Mouse (Mus musculus) ovary, postnatal 36 days (tissue): ENCODE data around the gene Pitpnc1.

ENCODE experiments used
- DNase-seq: peaks from one replicate; pipeline ENCODE4 v3.0.0; 2022; ENCODE audit warnings: low spot score, mixed read lengths

Pitpnc1 gene

DNA sequence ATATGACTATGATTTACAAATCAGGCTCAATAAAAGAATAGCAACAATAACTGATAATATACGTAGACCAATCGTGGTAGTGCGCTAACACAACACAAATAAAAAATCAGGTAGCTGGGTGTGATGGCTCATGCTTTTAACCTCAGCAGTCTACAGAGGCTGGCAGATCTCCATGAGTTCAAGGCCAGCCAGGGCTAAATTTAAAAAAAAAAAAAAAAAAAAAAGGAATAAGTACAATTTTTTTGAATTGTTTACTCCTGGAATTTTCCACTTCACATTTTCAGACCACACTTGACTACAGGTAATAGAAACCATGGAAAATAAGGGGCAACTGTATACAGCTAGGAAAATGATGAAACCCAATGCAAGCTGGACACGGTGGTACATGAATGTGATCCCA lies 97.3 kb downstream of the Pitpnc1 start:
- DNase-seq = no peak

DNA sequence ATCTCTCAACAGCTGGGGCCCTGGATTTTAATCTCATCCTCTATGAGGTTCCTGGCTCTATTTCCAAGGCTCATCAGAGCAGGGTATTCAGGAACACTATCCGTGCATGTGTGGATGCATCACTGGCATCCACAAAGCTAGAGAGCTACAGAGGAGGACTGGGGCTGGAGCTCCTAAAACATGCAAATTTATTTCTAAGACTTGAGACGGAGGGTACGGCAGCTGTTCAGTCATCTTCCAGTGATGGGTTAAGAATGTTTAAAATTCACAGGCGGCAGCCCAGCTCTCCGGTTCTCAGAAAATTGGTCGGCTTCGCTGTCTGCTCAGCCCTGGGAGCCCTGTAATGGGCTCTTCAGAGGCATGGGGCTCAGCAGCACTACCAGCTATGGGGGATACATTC lies 97.8 kb downstream of the Pitpnc1 start:
- no peak for DNase-seq

DNA sequence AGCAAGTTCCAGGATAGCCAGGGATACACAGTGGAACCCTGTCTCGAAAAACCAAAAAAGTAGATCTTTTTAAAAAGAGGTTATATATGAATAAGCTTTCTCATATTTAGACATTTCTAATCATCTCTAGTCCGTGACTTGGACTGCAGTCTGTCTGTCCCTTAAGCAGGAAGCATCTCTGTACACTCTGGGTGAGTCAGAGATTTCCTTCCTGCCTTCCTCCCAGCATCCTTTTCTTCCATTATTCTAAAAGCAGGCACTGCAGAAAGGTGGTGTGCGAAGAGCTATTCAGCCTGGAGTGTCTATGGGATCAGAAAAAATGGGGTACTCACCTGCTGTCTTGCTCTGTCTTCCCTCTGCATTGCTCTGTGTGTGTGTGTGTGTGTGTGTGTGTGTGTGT lies 100.0 kb downstream of the Pitpnc1 start:
- no peak for DNase-seq

DNA sequence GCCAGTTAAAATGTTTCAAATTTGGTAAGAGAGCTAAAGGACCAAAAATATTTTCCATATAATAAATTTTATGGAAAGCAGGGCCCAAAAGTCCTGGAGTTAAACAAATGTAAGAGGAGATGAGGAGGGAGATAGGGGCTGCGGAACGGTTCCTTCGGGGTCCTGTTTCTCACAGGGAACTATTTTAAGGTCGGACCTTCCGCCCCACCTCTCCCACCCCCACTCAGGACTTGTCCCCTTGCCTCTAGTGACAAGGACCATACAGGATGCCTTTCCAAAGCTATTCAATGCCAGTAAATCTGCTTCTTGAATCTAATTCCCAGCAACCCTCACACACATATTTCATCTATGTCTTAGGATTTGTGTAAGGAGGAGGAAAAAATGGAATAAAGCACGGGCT lies 100.8 kb downstream of the Pitpnc1 start:
- no peak for DNase-seq

DNA sequence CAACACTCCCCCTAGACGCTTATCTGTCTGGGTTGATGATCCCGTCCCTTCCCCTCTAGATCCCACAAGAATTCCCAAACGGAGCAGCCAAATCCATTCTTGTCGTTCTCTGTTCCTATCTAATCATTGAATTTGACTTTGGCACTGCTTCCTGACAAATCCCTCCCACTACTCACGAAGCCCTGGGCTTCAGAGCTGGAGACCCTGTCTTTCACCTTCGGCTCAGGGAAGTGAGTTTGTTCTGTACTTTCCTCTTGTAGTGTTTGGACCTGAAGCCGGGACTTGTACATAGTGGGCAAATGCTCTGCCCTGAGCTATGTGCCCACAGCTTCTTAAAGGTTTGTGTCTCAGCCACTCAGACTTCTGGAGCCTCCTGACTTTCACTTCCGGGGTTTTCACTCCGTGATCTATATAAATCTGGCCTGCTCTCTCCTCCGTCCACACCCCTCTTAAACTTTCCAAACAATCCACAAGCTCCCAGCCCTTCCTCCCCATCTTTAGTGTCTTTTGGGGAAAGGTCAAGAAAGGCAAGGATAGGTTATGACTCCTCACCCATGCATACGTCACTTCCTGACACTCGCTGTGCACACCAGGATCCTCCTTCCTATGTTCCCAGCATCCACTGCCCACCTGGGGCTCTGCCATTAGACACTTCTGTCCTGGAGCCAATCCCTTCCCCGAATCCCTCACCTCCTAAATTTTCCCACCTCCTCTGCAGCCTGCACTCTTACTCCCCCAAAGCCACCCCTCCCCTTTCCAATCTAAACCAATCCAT lies 104.4 kb downstream of the Pitpnc1 start:
- DNase-seq = no peak

DNA sequence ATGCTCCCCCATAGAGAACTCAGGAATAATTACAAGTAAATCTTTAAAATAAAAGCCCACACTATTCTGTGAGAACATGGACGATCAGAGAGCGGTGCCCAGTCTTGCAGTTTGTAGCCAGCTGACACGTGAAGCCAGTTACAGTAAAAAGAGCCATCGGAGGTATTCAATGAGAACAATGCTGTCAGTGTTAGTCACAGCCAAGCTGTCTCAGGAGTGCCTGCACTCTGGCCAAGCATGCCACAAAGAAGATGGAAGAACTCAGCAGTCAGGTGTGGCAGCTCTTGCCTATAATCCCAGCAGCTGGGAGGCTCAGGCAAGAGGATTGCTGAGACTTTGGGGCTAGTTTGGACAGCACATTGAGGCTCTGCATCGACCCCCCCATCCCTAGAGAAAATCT lies 111.8 kb downstream of the Pitpnc1 start:
- no peak for DNase-seq

DNA sequence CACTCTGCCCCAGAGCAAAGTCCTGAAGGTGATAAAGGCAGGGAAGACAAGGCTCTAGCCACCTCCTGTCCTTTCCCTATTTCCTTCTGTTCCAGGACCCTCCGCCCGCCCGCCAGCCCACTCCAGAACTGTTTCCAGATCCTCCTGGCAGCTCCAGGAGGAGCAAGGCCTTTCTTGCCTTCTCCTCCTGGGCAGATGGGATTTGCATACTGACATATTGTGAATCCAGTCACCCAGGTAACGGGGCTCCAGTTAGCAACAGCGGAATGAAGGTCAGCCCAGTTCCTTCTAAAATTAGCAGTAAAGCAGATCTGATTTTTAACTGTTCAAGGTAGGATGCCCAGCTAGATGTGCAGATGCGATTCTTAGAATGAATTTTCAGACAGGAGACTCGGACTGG lies 114.3 kb downstream of the Pitpnc1 start:
- DNase-seq = no peak

DNA sequence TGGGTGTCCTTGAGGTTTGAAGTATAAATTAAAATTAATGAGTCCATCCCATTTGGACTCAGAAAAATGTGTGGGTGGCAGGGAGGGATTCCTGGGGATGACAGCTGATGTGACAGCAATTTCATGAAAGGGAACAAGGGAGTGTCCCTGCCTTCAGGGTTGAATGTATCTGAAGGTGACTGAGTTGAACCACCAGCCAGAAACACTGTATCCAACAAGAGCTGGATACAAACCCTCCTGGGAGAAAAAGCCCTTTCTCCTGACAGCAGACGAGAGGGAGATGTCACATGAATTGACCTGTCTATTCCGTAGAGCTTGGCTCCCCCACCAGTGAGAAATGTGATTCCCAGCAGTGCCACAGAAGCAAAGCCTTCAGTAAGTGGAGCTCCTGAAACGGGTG lies 115.0 kb downstream of the Pitpnc1 start:
- DNase-seq = no peak

DNA sequence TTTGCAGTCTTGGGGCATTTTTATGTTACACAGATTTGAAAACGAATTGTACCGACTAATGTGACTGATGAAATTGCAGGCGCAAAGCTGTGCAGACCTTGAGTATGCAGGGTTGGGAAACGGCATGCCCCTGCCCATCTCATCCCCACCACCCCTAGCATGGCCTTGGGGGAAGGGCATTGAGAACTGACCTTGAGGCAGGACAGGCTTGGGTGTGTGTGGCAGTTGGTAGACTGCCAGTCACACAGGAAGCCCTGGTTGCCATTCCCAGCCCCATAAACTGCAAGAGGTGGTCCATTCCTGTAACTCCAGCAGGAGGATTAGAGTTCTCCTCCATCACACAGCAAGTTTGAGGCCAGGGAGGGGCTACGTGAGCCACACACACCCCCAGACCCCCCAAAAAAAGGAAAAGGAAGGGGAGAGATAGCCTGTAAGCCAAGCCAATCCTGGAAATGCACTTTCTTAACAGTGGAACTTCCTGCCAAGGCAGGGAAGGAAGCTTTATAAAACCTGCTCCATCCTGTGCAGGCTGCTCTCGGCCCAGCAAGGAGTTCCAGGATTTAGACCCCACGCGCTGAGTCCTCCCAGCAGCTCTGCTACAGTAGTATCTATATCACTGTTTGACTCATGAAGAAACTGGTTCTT lies 115.9 kb downstream of the Pitpnc1 start:
- no peak for DNase-seq

DNA sequence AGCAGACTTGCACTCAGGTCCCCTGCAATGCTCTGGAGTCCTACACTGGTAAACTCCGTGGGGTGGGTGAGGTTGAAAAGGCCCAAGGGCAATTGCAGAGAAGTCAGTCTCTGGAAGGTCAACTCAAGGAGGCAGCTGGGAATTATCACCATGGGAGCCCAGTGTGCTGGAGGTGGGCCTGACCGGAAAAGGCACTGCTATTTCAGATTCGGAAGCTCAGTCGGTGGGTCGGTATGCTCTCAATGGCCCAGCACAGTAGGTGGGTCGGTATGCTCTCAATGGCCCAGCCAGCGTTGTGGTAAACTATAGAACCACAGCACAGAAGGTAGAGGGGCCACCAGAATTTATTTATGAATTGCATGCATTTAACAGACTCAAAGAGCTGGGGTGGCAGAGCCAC lies 117.9 kb downstream of the Pitpnc1 start:
- DNase-seq = no peak

DNA sequence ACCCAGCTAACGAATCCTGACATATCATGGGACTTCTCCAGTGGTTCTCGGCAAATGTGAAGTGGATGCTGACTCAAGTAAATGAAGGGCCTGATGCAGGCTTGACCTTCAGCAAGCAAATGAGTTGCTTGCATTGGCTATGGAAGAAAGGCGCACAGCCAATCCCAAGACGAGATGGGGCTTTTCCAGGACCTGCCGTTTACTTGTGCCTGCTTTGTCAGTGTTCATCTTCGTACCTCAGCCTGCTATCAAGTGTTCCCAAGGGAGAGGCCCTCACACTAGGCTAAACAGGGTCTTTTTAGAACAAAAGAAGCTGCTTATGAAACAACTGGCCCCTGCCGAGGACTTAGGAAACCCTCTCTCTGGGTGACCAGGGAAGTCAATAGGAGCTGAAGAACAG lies 120.7 kb downstream of the Pitpnc1 start:
- no peak for DNase-seq

DNA sequence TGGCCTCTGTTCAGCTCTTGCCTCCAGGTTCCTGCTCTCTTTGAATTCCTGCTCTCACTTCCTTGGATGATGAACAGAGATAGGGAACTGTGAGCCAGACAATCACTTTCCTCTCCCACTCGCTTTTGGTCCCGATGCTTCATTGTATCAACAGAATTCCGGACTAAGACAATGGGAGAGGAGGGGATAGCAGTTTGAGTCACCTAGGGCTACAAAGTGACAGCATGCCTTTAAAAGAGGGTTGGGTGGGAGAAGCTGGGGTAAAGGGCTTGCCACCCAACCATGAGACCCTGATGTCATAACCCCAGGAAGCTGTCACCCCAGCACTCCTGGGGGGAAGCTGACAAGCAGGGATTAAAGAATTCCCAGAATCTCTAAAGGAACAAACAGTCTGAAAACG lies 127.5 kb downstream of the Pitpnc1 start:
- DNase-seq = no peak

DNA sequence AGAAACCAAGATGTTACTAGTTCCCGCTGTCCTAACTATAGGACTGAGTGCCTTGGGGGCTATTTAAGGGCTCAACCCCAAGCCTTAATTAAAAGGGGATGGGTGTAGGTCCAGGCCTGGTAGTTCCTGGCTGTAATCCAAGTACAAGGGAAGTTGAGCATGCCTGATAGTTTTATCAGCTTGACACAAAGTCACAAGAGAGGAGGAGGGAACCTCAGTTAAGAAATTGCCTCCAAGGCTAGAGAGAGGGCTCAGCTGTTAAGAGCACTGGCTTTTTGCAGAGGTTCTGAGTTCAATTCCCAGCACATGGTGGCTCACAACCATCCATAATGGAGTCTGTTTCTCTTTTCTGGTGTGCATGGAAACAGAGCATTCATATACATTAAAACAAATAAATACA lies 128.1 kb downstream of the Pitpnc1 start:
- DNase-seq = no peak

DNA sequence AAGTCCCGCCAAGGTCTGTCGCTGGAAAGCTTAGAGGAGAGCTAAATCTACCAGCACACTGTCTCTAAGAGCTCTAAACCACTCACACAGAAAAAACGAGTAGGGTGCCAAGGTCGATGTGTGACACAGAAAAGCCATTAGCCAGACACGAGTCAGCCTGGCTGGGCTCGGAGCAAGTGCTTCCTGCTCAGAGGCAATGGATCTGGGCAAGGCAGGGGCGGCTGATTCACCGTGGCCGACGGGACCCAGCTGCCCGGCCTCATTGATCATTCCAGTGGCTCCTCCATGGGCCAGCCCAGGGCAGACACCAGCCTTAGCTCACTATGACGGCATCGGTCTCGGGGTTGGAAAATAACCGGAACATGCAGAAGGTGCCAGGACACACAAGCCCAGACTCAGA lies 129.2 kb downstream of the Pitpnc1 start:
- DNase-seq = no peak

DNA sequence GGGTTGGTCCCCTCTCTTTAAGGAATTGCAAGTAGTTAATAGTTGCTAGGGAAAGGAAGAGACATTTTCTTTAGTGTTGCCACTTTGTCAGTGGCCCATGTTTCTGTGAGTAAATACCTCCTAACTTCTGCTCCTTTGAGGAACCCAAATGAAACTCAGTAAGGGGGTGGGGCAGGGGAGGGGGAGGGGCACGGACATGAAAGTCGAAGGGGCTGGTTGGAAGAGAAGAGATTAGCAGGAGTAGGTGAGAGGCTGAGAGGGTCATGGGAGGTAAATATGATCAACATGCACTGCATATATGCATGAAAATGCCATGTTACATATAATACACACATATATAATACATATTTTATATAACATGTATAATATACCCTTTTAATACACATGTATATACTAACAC lies 129.7 kb downstream of the Pitpnc1 start:
- DNase-seq = no peak

DNA sequence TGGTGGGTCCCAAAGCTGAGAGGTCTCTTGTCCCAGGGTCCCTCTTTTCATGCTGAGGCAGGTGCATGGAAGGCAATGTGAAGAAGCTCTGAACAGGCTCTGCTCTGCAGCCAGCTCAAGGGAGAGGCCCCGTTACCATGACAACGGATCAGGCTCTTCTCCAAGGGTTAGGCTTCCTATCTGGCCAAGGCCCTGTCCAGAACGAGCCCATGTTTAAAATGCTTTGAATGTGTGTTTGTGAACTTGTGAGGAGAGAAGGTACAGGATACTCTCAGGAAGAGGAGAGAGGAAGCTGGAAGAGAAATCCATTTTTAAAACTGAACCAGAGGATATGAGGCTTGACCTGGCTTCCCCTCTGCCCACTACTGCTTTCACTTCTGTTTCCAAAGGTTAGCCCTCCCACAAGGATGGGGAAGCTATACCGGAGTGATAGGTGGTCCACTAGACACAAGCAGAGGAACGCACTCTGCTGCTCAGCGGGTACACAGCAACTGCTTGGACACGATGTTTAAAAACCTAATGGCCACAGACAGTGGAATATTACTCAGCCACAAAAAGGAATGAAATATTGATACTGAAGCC lies 131.2 kb downstream of the Pitpnc1 start:
- no peak for DNase-seq

DNA sequence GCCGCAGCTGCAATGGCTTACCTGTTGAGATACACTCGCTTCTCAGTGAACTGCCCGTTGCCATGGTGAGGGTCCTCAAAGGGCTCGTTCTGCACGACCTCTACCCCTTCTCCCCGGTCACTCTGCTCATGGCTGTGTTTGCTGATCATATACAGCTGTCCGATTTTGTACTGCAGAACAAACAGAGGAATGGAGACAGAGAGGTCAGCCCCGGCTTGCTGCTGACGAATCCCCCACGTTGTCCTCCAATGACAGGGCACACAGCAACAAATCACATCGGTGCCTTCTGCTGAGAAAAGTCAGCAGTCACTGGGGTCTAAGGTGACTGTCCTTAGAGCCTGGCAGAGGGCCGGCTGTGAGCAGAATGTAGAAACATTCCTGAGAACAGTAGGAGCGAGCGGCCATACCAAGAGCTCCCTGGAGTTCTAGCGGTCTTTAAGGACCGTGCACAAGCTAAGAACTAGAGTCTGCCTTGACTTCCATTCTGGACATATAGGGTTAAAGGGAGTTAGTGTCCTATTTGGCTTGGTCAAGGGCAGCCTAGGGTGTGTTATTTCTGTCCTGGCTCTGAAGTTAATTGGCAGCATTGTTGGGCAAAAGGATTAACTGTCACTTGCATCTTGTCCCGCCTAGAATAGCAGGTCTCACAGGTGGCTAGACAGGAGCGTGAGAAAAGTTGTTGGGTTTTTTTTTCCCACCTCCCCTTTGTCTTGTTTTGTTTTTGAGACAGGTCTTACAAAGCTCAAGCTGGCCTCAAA lies 132.9 kb downstream of the Pitpnc1 start:
- no peak for DNase-seq

DNA sequence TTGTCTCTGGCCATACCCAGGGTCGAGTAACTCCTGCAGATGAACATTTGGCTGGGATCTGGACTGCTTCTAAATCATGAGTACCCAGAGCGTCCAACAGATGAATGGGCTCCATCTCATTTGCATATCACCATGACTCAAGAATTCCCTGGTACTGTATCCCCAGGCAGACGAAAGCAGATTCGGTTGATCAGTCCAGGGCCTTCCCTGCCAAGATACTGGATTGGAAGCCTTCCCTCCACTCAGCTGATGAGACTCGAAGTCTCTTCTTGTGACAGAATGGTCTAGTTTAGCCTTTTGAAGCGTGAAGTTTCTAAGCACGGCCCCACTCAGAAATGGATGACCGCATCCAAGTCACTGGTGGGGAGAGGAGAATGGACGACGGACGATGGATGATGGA lies 134.7 kb downstream of the Pitpnc1 start:
- DNase-seq = no peak

DNA sequence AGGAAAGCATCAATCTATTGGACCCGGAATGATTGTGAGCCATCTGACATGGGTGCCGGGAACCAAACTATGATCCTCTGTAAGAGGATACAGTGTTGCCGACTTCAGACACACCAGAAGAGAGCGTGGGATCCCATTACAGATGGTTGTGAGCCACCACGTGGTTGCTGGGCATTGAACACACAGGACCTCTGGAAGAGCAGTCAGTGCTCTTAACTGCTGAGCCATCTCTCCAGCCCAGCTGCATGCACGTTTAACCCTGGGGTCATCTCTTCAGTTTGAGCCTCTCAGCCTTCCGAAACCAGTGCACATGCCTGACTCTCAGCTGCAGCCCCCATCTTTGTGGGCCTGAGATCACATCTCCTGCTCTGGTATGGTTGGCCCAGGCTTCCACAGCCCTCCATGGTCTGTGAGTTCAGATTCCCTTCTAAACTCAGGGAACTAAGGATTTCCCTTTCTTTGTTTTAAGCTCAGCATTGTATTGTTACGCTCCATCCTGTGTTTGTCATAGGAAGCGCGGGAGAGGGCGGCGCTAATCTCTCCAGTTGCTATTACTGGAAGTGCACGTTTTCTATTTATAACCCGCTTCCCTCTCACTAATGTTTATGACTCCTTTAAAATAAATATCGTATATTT lies 135.5 kb downstream of the Pitpnc1 start:
- no peak for DNase-seq

DNA sequence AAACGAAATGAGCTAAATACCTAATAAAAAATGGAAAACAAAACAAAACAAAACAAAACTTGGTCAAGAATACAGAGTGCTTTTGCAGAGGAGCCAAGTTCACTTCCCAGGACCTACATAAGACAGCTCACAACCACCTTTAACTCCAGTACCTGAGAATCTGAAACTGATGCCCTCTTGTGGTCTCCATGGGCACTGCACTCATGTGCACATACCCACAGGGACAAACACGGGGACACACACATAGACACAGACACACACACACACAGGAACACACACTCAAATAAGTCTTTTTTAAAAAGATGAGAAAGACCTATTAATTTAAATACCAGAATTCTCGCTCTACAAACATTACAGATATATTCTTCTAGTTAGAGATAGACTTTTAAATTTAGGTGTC lies 137.6 kb downstream of the Pitpnc1 start:
- no peak for DNase-seq

DNA sequence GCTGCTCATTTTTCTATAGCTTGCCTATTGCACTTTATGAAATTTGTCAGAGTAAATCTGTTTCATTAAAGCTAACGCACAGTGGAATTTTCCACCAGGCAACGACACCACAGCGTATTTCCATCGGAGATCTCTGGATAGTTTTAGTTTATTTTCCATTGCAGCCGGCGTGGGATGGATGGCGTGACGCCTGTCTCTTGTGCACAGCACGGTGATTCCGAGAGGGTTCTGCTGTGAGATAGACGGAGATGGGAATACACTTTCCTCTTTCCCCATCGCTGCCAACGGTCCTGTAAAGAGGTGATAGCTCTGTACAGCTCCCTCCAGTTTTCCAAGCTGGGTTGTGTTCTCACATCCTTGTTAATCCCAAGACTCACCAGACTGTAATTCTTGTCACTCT lies 138.2 kb downstream of the Pitpnc1 start:
- no peak for DNase-seq

DNA sequence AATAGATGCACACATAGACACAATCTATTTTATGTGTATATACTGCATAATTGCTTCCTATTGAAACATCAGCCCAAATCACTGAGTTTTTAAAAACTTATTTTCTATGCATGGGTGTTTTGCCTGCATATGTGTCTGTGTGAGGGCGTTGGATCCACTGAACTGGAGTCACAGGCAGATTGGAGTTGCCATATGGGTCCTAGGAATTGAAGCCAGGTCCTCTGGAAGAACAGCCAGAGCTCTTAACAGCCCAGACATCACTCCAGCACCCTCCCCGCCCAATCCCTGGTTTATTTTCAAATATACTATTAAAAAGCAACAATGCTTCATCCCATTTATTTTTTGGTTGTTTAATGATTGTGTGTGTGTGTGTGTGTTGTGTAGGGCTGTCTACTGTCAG lies 139.1 kb downstream of the Pitpnc1 start:
- DNase-seq = no peak
